ENCODE assay signal across 33 mouse cellular contexts in the genomic region with DNA sequence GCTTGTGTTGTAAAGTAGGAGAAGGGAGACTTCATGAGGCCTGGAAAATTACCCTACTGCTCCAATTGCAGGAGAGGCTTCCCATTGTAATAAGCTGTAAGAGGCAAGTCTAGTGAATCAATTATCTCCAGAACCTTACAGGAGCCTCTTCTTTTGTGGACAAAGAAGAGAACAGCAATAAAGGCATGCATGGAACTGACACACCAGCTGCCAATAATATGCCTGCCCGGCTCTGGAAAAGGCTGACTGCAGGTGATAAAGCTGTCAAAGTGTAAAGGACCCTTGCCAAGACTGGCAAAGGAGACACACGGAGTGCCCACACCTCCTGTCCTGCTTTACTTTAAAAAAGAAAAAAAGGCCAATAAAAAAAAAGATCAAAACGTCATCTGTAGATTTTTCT.
"Had no signal": no experiment of that assay in that cellular context is flagged by ENCODE, and none has a peak within 500 bp of the region (broad histone marks: within the 10 kb centered on the region; RNA-seq: fewer than 3 reads in every experiment).

No protein-coding gene starts in this region.

- H3K27me3 ChIP-seq: heart, embryonic 12.5 days; heart, embryonic 13.5 days; hindbrain, embryonic 15.5 days; intestine, embryonic 15.5 days had no signal

- H3K27ac ChIP-seq: heart, embryonic 10.5 days; heart, embryonic 13.5 days; heart, embryonic 15.5 days; hindbrain, embryonic 10.5 days; hindbrain, embryonic 14.5 days; hindbrain, embryonic 15.5 days; hindbrain, postnatal 0 days; intestine, embryonic 15.5 days; kidney, embryonic 15.5 days; kidney, postnatal 0 days; layer of hippocampus, adult 2 months had no signal

- H3K9ac ChIP-seq: heart, embryonic 12.5 days; heart, embryonic 13.5 days; heart, embryonic 15.5 days; hindbrain, embryonic 14.5 days; hindbrain, embryonic 15.5 days; intestine, embryonic 15.5 days; kidney, embryonic 15.5 days had no signal

- H3K36me3 ChIP-seq: heart, embryonic 10.5 days; heart, embryonic 12.5 days; heart, embryonic 13.5 days; heart, embryonic 15.5 days; hindbrain, embryonic 10.5 days; hindbrain, embryonic 15.5 days; intestine, embryonic 15.5 days; kidney, embryonic 15.5 days had no signal

- H3K4me3 ChIP-seq: heart, embryonic 10.5 days; heart, embryonic 12.5 days; heart, embryonic 13.5 days; heart, embryonic 15.5 days; hindbrain, embryonic 10.5 days; hindbrain, embryonic 15.5 days; intestine, embryonic 15.5 days; kidney, embryonic 15.5 days; layer of hippocampus, adult 2 months had no signal

- H3K4me1 ChIP-seq: heart, embryonic 10.5 days; heart, embryonic 12.5 days; heart, embryonic 13.5 days; heart, embryonic 15.5 days; hindbrain, embryonic 15.5 days; intestine, embryonic 15.5 days; kidney, embryonic 15.5 days had no signal

- H3K9me3 ChIP-seq: heart, embryonic 10.5 days; heart, embryonic 12.5 days; heart, embryonic 13.5 days; heart, embryonic 15.5 days; hindbrain, embryonic 10.5 days; hindbrain, embryonic 15.5 days; intestine, embryonic 15.5 days; kidney, embryonic 15.5 days had no signal

- ATAC-seq: hindbrain, embryonic 16.5 days; hindbrain, postnatal 0 days; inflammation-experienced regulatory T-cells, adult 6 months; intestine, embryonic 15.5 days; intestine, embryonic 16.5 days; intestine, postnatal 0 days had no signal

- DNase-seq: heart, postnatal 10 days; heart, postnatal 14 days; heart, postnatal 36 days; heart, postnatal 4 days; kidney, adult 11 months; kidney, adult 18-20 months; kidney, adult 2 months; kidney, adult 8-10 months; kidney, adult 9 months; kidney, postnatal 10 days; kidney, postnatal 14 days; kidney, postnatal 25 days; kidney, postnatal 36 days; kidney, postnatal 4 days; layer of hippocampus, adult 9-11 months; layer of hippocampus, postnatal 36 days had no signal

- H3K4me2 ChIP-seq: heart, embryonic 11.5 days; heart, embryonic 12.5 days; heart, embryonic 13.5 days; heart, embryonic 15.5 days; hindbrain, embryonic 14.5 days; hindbrain, embryonic 15.5 days; intestine, embryonic 15.5 days; kidney, embryonic 15.5 days had no signal
